Mouse (Mus musculus) erythroblast, embryonic 14.5 days (primary cell): ENCODE measurements at regions not wholly inside any gene's neighbourhood (a gene's known extent, or its start where the extent isn't known, plus 50 kb on each side); places are given as distances from the start of the nearest gene placed in this dataset.

Experiments
- GATA1 ChIP-seq: IDR thresholded peaks from 2 replicates; pipeline ENCODE4 v1.6.1; 2012; ENCODE audit warnings: low read length, inconsistent platforms, mixed read lengths
- TAL1 ChIP-seq: IDR thresholded peaks from 3 replicates; pipeline ENCODE4 v1.6.1; 2012; ENCODE audit warnings: low read length, inconsistent platforms, mixed read lengths

DNA sequence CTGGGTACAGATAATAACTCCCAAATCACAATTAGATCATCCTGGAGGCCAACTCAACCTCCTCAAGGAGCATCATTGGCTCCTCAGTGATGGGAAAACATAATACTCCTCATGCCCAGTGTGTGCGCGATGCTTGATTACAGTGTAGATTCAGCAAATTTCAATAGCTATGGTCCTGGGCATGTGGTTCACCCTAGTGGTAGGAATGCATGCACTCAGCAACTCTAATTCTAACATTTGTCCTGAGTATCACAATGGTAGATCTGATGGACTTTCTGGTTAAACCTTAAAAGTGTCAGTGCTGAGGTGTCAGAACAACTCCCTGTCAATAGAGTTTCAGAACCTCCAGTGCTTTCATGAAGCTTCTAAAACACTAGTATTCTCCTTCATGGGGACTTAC is 442.0 kb downstream of the Hsfy2 start:
- TF ChIP-seq GATA1 (no peak), TAL1 (no peak)
